ENCODE assay signal across 18 mouse cellular contexts in genomic region chr12:55353423-55353822, GRCm38 (mm10). TPM values are rescaled to one million over a fixed set of nuclear protein-coding genes. Genes with fewer than 3 reads are reported as not detected.
DNase-seq lines count a peak whose midpoint lies in the region; ATAC-seq and TF ChIP-seq lines count a peak whose summit lies in the region.
"Had no signal": no experiment of that assay in that cellular context is flagged by ENCODE, and none has a peak within 500 bp of the region (broad histone marks: within the 10 kb centered on the region; RNA-seq: fewer than 3 reads in every experiment).

No protein-coding gene starts in this region.

- ATAC-seq in liver, embryonic 14.5 days (ENCODE audit: insufficient read depth), result peak; percentile 41; the same call in 1 of the 2 replicates
- ATAC-seq in liver, postnatal 0 days, result peak; percentile 91
- ATAC-seq in stomach, postnatal 0 days (ENCODE audit: low FRiP score, low TSS enrichment), result peak; percentile 74
- ATAC-seq in inflammation-experienced regulatory T-cells, adult 6 months, result no peak
- no peak for ATAC-seq in kidney, embryonic 16.5 days (ENCODE audit: low FRiP score, low TSS enrichment)
- ATAC-seq: forebrain, embryonic 15.5 days; hindbrain, embryonic 16.5 days had no signal

- TF ChIP-seq EP300 in liver, embryonic 14.5 days (IDR thresholded peaks at IDR 0.05; ENCODE audit: low read depth), result no peak
- 0 out of 2 replicates have a peak, but pooled peaks have one; percentile 35 for TF ChIP-seq EP300 in liver, postnatal 0 days (IDR thresholded peaks at IDR 0.05; ENCODE audit: low read depth)
- no peak for TF ChIP-seq EP300 in stomach, postnatal 0 days (optimal IDR thresholded peaks at IDR 0.05)

- H3K27me3 ChIP-seq in liver, embryonic 14.5 days (ENCODE audit: control insufficient read depth, insufficient read depth, low read length), result peaks cover 2% of the 10 kb centered on the region
- peaks cover 69% of the 10 kb centered on the region for H3K27me3 ChIP-seq in liver, postnatal 0 days (ENCODE audit: insufficient read depth, low read length)
- H3K27me3 ChIP-seq in stomach, postnatal 0 days (ENCODE audit: control insufficient read depth, insufficient read depth, low read length), result no peaks in the 10 kb centered on the region
- no peaks in the 10 kb centered on the region for H3K27me3 ChIP-seq in kidney, embryonic 16.5 days (ENCODE audit: insufficient read depth, low read length)
- H3K27me3 ChIP-seq: forebrain, embryonic 15.5 days had no signal

- H3K9ac ChIP-seq in liver, embryonic 14.5 days (replicated peaks), result no peak overlapping the region
- H3K9ac ChIP-seq in liver, postnatal 0 days (replicated peaks), result no peak overlapping the region
- H3K9ac ChIP-seq in stomach, postnatal 0 days (ENCODE audit: low read length), result no peak overlapping the region
- H3K9ac ChIP-seq in kidney, embryonic 16.5 days (replicated peaks; ENCODE audit: low read length), result no peak overlapping the region
- H3K9ac ChIP-seq: forebrain, embryonic 15.5 days had no signal

- DNase-seq in liver, embryonic 14.5 days (ENCODE audit: low read depth in 3 of 3, low spot score in 3 of 3), result peak in 1 of 3 experiments; percentile 6
- DNase-seq in liver, result no peak
- DNase-seq in liver, postnatal 0 days, result peak; percentile 35
- DNase-seq in lung, postnatal 10 days, result peak; percentile 24
- peak; percentile 74 for DNase-seq in stomach, postnatal 0 days (ENCODE audit: low spot score)
- DNase-seq: adrenal gland, postnatal 10 days; cerebellum, adult 18-20 months; heart, postnatal 36 days; midbrain, embryonic 14.5 days; right cerebral cortex, postnatal 4 days; thymus, adult 2 months had no signal

- no peaks in the 10 kb centered on the region for H3K9me3 ChIP-seq in liver, embryonic 14.5 days (ENCODE audit: control insufficient read depth, low read length)
- H3K9me3 ChIP-seq in liver, postnatal 0 days (ENCODE audit: low read length), result no peaks in the 10 kb centered on the region
- H3K9me3 ChIP-seq in stomach, postnatal 0 days (ENCODE audit: control insufficient read depth, low read length), result no peaks in the 10 kb centered on the region
- no peaks in the 10 kb centered on the region for H3K9me3 ChIP-seq in kidney, embryonic 16.5 days (ENCODE audit: low read length)
- H3K9me3 ChIP-seq: forebrain, embryonic 15.5 days; limb, embryonic 10.5 days had no signal

- TF ChIP-seq CTCF in liver, embryonic 14.5 days (IDR thresholded peaks at IDR 0.05; ENCODE audit: low read depth), result no peak
- TF ChIP-seq CTCF in liver, postnatal 0 days (IDR thresholded peaks at IDR 0.05; ENCODE audit: low read depth), result no peak
- TF ChIP-seq CTCF in stomach, postnatal 0 days (IDR thresholded peaks at IDR 0.05; ENCODE audit: low read depth), result no peak

- no peak overlapping the region for H3K27ac ChIP-seq in liver, embryonic 14.5 days
- no peak overlapping the region for H3K27ac ChIP-seq in liver, postnatal 0 days (ENCODE audit: low read depth)
- H3K27ac ChIP-seq in stomach, postnatal 0 days (replicated peaks), result peak overlapping the region; percentile 18; the same call in 1 of the 2 replicates
- no peak overlapping the region for H3K27ac ChIP-seq in kidney, embryonic 16.5 days (ENCODE audit: low read length)
- H3K27ac ChIP-seq: forebrain, embryonic 15.5 days; limb, embryonic 10.5 days had no signal

- no peak overlapping the region for H3K4me3 ChIP-seq in liver, embryonic 14.5 days (ENCODE audit: insufficient read depth in 1 of 2, low read depth in 2 of 2, low read length in 2 of 2)
- H3K4me3 ChIP-seq in liver, postnatal 0 days (ENCODE audit: low read depth, low read length), result no peak overlapping the region
- no peak overlapping the region for H3K4me3 ChIP-seq in stomach, postnatal 0 days (ENCODE audit: low read depth, low read length)
- no peak overlapping the region for H3K4me3 ChIP-seq in kidney, embryonic 16.5 days (ENCODE audit: low read length)
- H3K4me3 ChIP-seq: forebrain, embryonic 15.5 days; limb, embryonic 10.5 days; myocyte had no signal

- no peaks in the 10 kb centered on the region for H3K36me3 ChIP-seq in liver, embryonic 14.5 days (replicated peaks; ENCODE audit: control insufficient read depth, insufficient read depth, low read depth)
- no peaks in the 10 kb centered on the region for H3K36me3 ChIP-seq in liver, postnatal 0 days (replicated peaks; ENCODE audit: insufficient read depth, low read length)
- H3K36me3 ChIP-seq in stomach, postnatal 0 days (ENCODE audit: control insufficient read depth, insufficient read depth, low read length), result no peaks in the 10 kb centered on the region
- H3K36me3 ChIP-seq in kidney, embryonic 16.5 days (ENCODE audit: insufficient read depth, low read length), result no peaks in the 10 kb centered on the region
- H3K36me3 ChIP-seq: forebrain, embryonic 15.5 days; limb, embryonic 10.5 days had no signal

- no peak overlapping the region for H3K4me2 ChIP-seq in liver, embryonic 14.5 days (ENCODE audit: low read depth)
- H3K4me2 ChIP-seq in liver, postnatal 0 days (ENCODE audit: low read depth, low read length), result no peak overlapping the region
- no peak overlapping the region for H3K4me2 ChIP-seq in stomach, postnatal 0 days (replicated peaks; ENCODE audit: low read depth)
- H3K4me2 ChIP-seq in kidney, embryonic 16.5 days (replicated peaks; ENCODE audit: low read depth, low read length), result no peak overlapping the region
- H3K4me2 ChIP-seq: forebrain, embryonic 15.5 days; heart, embryonic 11.5 days had no signal

- WGBS in liver, embryonic 14.5 days (ENCODE audit: insufficient replicate concordance), result 53% methylated on average over 6 of the region's 6 CpGs
- WGBS in liver, postnatal 0 days (ENCODE audit: insufficient replicate concordance), result 52% methylated on average over 6 of the region's 6 CpGs
- WGBS in stomach, postnatal 0 days, result 23% methylated on average over 6 of the region's 6 CpGs
- WGBS in kidney, embryonic 16.5 days, result 60% methylated on average over 6 of the region's 6 CpGs

- no peaks in the 10 kb centered on the region for H3K4me1 ChIP-seq in liver, embryonic 14.5 days (replicated peaks; ENCODE audit: control insufficient read depth in 2 of 2, insufficient read depth in 2 of 2, low read length in 1 of 2)
- H3K4me1 ChIP-seq in liver, postnatal 0 days (ENCODE audit: insufficient read depth), result no peaks in the 10 kb centered on the region
- H3K4me1 ChIP-seq in stomach, postnatal 0 days (replicated peaks; ENCODE audit: control insufficient read depth, insufficient read depth), result no peaks in the 10 kb centered on the region
- H3K4me1 ChIP-seq in kidney, embryonic 16.5 days (ENCODE audit: insufficient read depth, low read length), result no peaks in the 10 kb centered on the region
- H3K4me1 ChIP-seq: forebrain, embryonic 15.5 days had no signal

RNA-seq across cellular contexts. Expression of gene Psma6, which starts 30.6 kb away (rescaled TPM):
- polyA plus RNA-seq in liver, embryonic 14.5 days (2012; rRNA removed), result 63.1 and 85.9 TPM in 2 replicates
- polyA plus RNA-seq in liver, embryonic 14.5 days (2014; fragmentation: Nextera tagmentation; extraction: Ambion mirVana), result 220 and 221 TPM in 2 replicates
- polyA plus RNA-seq in liver, postnatal 0 days (2015; fragmentation: Nextera tagmentation; extraction: Ambion mirVana), result 177 and 184 TPM in 2 replicates
- polyA plus RNA-seq in stomach, postnatal 0 days (2015; fragmentation: Nextera tagmentation; extraction: Ambion mirVana), result 357 and 358 TPM in 2 replicates
- 100 to 1,000 TPM; 255 to 323 (median 266) TPM for polyA plus RNA-seq in inflammation-experienced regulatory T-cells, adult 6 months (2017; shearing (Covaris generic))
- polyA plus RNA-seq in kidney, embryonic 16.5 days (2015; fragmentation: Nextera tagmentation; extraction: Ambion mirVana), result 409 and 418 TPM in 2 replicates

RNA-seq across cellular contexts. Expression of gene Ppp2r3c, which starts 50.6 kb away (rescaled TPM):
- polyA plus RNA-seq in liver, embryonic 14.5 days (2012; rRNA removed), result 2.8 and 4.7 TPM in 2 replicates
- 7.4 and 7.9 TPM in 2 replicates for polyA plus RNA-seq in liver, embryonic 14.5 days (2014; fragmentation: Nextera tagmentation; extraction: Ambion mirVana)
- polyA plus RNA-seq in liver, postnatal 0 days (2015; fragmentation: Nextera tagmentation; extraction: Ambion mirVana), result 4.3 TPM in 2 replicates
- 7.2 and 8.0 TPM in 2 replicates for polyA plus RNA-seq in stomach, postnatal 0 days (2015; fragmentation: Nextera tagmentation; extraction: Ambion mirVana)
- 10 to 100 TPM; 18.1 to 32.2 (median 20.8) TPM for polyA plus RNA-seq in inflammation-experienced regulatory T-cells, adult 6 months (2017; shearing (Covaris generic))
- polyA plus RNA-seq in kidney, embryonic 16.5 days (2015; fragmentation: Nextera tagmentation; extraction: Ambion mirVana), result 14.8 and 15.6 TPM in 2 replicates

RNA-seq across cellular contexts. Expression of gene 1110008L16Rik, which starts 54.0 kb away (rescaled TPM):
- polyA plus RNA-seq in liver, embryonic 14.5 days (2012; rRNA removed), result 4.2 and 5.2 TPM in 2 replicates
- 6.1 and 7.2 TPM in 2 replicates for polyA plus RNA-seq in liver, embryonic 14.5 days (2014; fragmentation: Nextera tagmentation; extraction: Ambion mirVana)
- polyA plus RNA-seq in liver, postnatal 0 days (2015; fragmentation: Nextera tagmentation; extraction: Ambion mirVana), result 5.5 and 5.9 TPM in 2 replicates
- 30.0 and 30.2 TPM in 2 replicates for polyA plus RNA-seq in stomach, postnatal 0 days (2015; fragmentation: Nextera tagmentation; extraction: Ambion mirVana)
- 10 to 100 TPM in 1 of 3 experiments, 1 to 10 TPM in 2; 6.1 to 10.2 (median 9.4) TPM for polyA plus RNA-seq in inflammation-experienced regulatory T-cells, adult 6 months (2017; shearing (Covaris generic))
- 15.5 and 15.6 TPM in 2 replicates for polyA plus RNA-seq in kidney, embryonic 16.5 days (2015; fragmentation: Nextera tagmentation; extraction: Ambion mirVana)

Comparison
In these comparisons a context has a peak if more than half of its experiments do, and no peak if none do; other contexts are left out.
1. ATAC-seq: peak in liver, embryonic 14.5 days (single experiment), liver, postnatal 0 days (single experiment) and stomach, postnatal 0 days (single experiment); none in inflammation-experienced regulatory T-cells, adult 6 months (single experiment) and kidney, embryonic 16.5 days (single experiment).